Comparison of ENCODE assay signal across 9 mouse cellular contexts in the genomic region with DNA sequence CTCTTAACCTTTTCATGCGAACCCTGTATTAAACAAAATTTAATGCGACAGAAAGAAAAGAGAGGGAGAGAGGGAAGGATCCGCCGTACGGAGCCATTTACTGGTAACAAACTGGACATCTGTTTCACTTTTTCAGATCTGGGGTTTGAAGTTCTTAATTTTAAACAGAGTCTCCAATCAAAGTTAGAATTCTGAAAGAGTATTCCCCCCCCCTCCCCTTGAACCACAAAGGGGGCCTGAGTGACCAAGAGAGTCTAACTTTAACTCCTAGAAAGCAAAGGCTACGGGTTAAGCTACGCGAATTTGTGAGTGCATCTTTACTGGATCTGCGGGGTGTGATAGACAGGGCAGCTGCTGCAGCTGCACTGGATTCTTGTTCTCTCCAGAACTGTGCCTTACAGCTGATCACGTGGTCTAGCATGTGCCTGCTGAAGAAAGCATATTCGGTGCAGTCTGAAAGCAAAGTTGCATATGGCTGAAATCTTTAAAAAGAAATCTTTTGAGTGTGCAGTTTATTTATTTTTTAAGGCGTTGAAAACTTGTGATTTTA. TPM values are rescaled to one million over a fixed set of nuclear protein-coding genes. Genes with fewer than 3 reads are reported as not detected.
DNase-seq lines count a peak whose midpoint lies in the region; ATAC-seq and TF ChIP-seq lines count a peak whose summit lies in the region.
"Had no signal": no experiment of that assay in that cellular context is flagged by ENCODE, and none has a peak within 500 bp of the region (broad histone marks: within the 10 kb centered on the region; RNA-seq: fewer than 3 reads in every experiment).

No protein-coding gene starts in this region.

- H3K27me3 ChIP-seq in heart, postnatal 0 days (ENCODE audit: control insufficient read depth, insufficient read depth, low read length), result peaks cover 74% of the 10 kb centered on the region
- H3K27me3 ChIP-seq in heart, adult 2 months (ENCODE audit: control insufficient read depth, insufficient read depth, low read length), result peaks cover 13% of the 10 kb centered on the region
- H3K27me3 ChIP-seq in embryonic facial prominence, embryonic 11.5 days (ENCODE audit: control insufficient read depth, insufficient read depth, low read length), result peaks cover 53% of the 10 kb centered on the region
- peaks cover 55% of the 10 kb centered on the region for H3K27me3 ChIP-seq in intestine, embryonic 15.5 days (replicated peaks)
- no peaks in the 10 kb centered on the region for H3K27me3 ChIP-seq in myocyte (ENCODE audit: control insufficient read depth, insufficient read depth, insufficient read length)

- intact Hi-C loops in heart, adult 2 months (cut with DNase I), result no loop called here

- no peak for TF ChIP-seq POLR2A in heart, adult 2 months (IDR thresholded peaks at IDR 0.05; ENCODE audit: insufficient read depth, low read depth, low read length)
- TF ChIP-seq POLR2A in myocyte (IDR thresholded peaks at IDR 0.05; ENCODE audit: insufficient read length, low read depth), result no peak

- H3K4me2 ChIP-seq in heart, postnatal 0 days (ENCODE audit: low read depth, low read length), result peak overlapping the region; percentile 40
- peak overlapping the region; percentile 36 for H3K4me2 ChIP-seq in embryonic facial prominence, embryonic 11.5 days (ENCODE audit: low read depth, low read length)
- peak overlapping the region; percentile 30; the same call in 1 of the 2 replicates for H3K4me2 ChIP-seq in intestine, embryonic 15.5 days (replicated peaks)
- H3K4me2 ChIP-seq in myocyte (ENCODE audit: low read depth), result peak overlapping the region; percentile 67

- H3ac ChIP-seq in myocyte (ENCODE audit: control insufficient read depth, insufficient read length), result no peak overlapping the region

- DNase-seq in heart, postnatal 0 days (ENCODE audit: low spot score), result no peak
- DNase-seq in heart, adult 2 months, result no peak
- DNase-seq in embryonic facial prominence, embryonic 11.5 days (ENCODE audit: low spot score), result peak; percentile 70
- no peak for DNase-seq in left cerebral cortex, adult 9 months (ENCODE audit: low spot score in 2 of 2)
- DNase-seq in gastrocnemius, postnatal 4 days (ENCODE audit: low spot score in 2 of 2), result no peak
- DNase-seq in gastrocnemius, adult 18-20 months (ENCODE audit: low spot score), result no peak

- no peak overlapping the region for H3K27ac ChIP-seq in heart, postnatal 0 days (ENCODE audit: low read depth)
- H3K27ac ChIP-seq in heart, adult 2 months, result no peak overlapping the region
- H3K27ac ChIP-seq in embryonic facial prominence, embryonic 11.5 days (replicated peaks; ENCODE audit: low read depth, low read length), result no peak overlapping the region
- no peak overlapping the region for H3K27ac ChIP-seq in intestine, embryonic 15.5 days
- H3K27ac ChIP-seq: layer of hippocampus, adult 2 months had no signal

- H3K79me2 ChIP-seq in heart, adult 2 months (replicated peaks; ENCODE audit: control insufficient read depth, insufficient read depth, low read length), result no peaks in the 10 kb centered on the region
- H3K79me2 ChIP-seq in myocyte (ENCODE audit: control insufficient read depth, insufficient read depth), result no peaks in the 10 kb centered on the region

- 9% methylated on average over 12 of the region's 12 CpGs for WGBS in heart, postnatal 0 days
- WGBS in heart, adult 2 months, result 12% methylated on average over 12 of the region's 12 CpGs
- 3% methylated on average over 12 of the region's 12 CpGs for WGBS in embryonic facial prominence, embryonic 11.5 days
- 9% methylated on average over 12 of the region's 12 CpGs for WGBS in intestine, embryonic 15.5 days

- peak overlapping the region; percentile 30 for H3K4me3 ChIP-seq in heart, postnatal 0 days (ENCODE audit: low read depth, low read length)
- no peak overlapping the region for H3K4me3 ChIP-seq in heart, adult 2 months
- H3K4me3 ChIP-seq in embryonic facial prominence, embryonic 11.5 days (ENCODE audit: low read depth, low read length), result peak overlapping the region; percentile 12; the same call in 1 of the 2 replicates
- H3K4me3 ChIP-seq in intestine, embryonic 15.5 days (replicated peaks), result no peak overlapping the region; the same call in 1 of the 2 replicates
- H3K4me3 ChIP-seq in myocyte, result no peak overlapping the region
- H3K4me3 ChIP-seq: layer of hippocampus, adult 2 months had no signal

- no peak for ATAC-seq in heart, postnatal 0 days (ENCODE audit: insufficient read depth, low read depth)
- ATAC-seq in embryonic facial prominence, embryonic 11.5 days (replicated peaks; ENCODE audit: insufficient number of reproducible peaks, low FRiP score, low TSS enrichment, low read depth), result peak; percentile 84
- ATAC-seq in intestine, embryonic 15.5 days, result peak; percentile 70; the same call in 1 of the 2 replicates

- no peaks in the 10 kb centered on the region for H3K4me1 ChIP-seq in heart, postnatal 0 days (ENCODE audit: control insufficient read depth, insufficient read depth)
- no peaks in the 10 kb centered on the region for H3K4me1 ChIP-seq in heart, adult 2 months (ENCODE audit: control insufficient read depth, insufficient read depth, low read length)
- H3K4me1 ChIP-seq in embryonic facial prominence, embryonic 11.5 days (ENCODE audit: control insufficient read depth, insufficient read depth, low read length), result no peaks in the 10 kb centered on the region
- H3K4me1 ChIP-seq in intestine, embryonic 15.5 days (replicated peaks), result 0 out of 2 replicates have a peak, but pooled peaks cover 5% of the 10 kb centered on the region

- no peak for TF ChIP-seq EP300 in heart, postnatal 0 days (IDR thresholded peaks at IDR 0.05; ENCODE audit: low read depth)
- no peak for TF ChIP-seq EP300 in heart, adult 2 months (IDR thresholded peaks at IDR 0.05; ENCODE audit: insufficient read depth, low read depth, low read length)

- H3K9ac ChIP-seq in heart, postnatal 0 days (replicated peaks; ENCODE audit: low read depth, low read length), result no peak overlapping the region
- no peak overlapping the region for H3K9ac ChIP-seq in heart, adult 2 months (ENCODE audit: low read depth, low read length)
- H3K9ac ChIP-seq in embryonic facial prominence, embryonic 11.5 days (replicated peaks; ENCODE audit: low read length), result no peak overlapping the region
- no peak overlapping the region for H3K9ac ChIP-seq in intestine, embryonic 15.5 days

- 0 out of 2 replicates have a peak, but pooled peaks cover 5% of the 10 kb centered on the region for H3K9me3 ChIP-seq in heart, postnatal 0 days (replicated peaks; ENCODE audit: control insufficient read depth, low read length)
- H3K9me3 ChIP-seq in embryonic facial prominence, embryonic 11.5 days (replicated peaks; ENCODE audit: control insufficient read depth, low read length), result no peaks in the 10 kb centered on the region
- H3K9me3 ChIP-seq in intestine, embryonic 15.5 days, result no peaks in the 10 kb centered on the region

- no peak for TF ChIP-seq CTCF in heart, postnatal 0 days (IDR thresholded peaks at IDR 0.05; ENCODE audit: low read depth)
- TF ChIP-seq CTCF in heart, adult 2 months (IDR thresholded peaks at IDR 0.05), result no peak

- H3K36me3 ChIP-seq in heart, postnatal 0 days (replicated peaks; ENCODE audit: control insufficient read depth, insufficient read depth, low read length), result no peaks in the 10 kb centered on the region
- no peaks in the 10 kb centered on the region for H3K36me3 ChIP-seq in heart, adult 2 months (ENCODE audit: control insufficient read depth, insufficient read depth, low read length)
- H3K36me3 ChIP-seq in embryonic facial prominence, embryonic 11.5 days (replicated peaks; ENCODE audit: control insufficient read depth, insufficient read depth, low read depth, low read length), result no peaks in the 10 kb centered on the region
- no peaks in the 10 kb centered on the region for H3K36me3 ChIP-seq in intestine, embryonic 15.5 days
- H3K36me3 ChIP-seq in myocyte (ENCODE audit: control insufficient read depth, insufficient read depth), result no peaks in the 10 kb centered on the region

TF ChIP-seq in myocyte, 11 proteins besides CTCF, POLR2A, EP300 and RAD21:
- no peak for TF ChIP-seq E2F4 (IDR thresholded peaks at IDR 0.05; ENCODE audit: insufficient read depth)
- TF ChIP-seq TCF12 (IDR thresholded peaks at IDR 0.05; ENCODE audit: insufficient read depth, poor library complexity, severe bottlenecking), result peak; percentile 47
- TF ChIP-seq MYOG (IDR thresholded peaks at IDR 0.05; ENCODE audit: control insufficient read depth in 1 of 3, insufficient read depth in 1 of 3, insufficient read length in 2 of 3, low read depth in 2 of 3), result peak in 1 of 3 experiments; percentile 33
- peak; percentile 19 for TF ChIP-seq TCF3 (IDR thresholded peaks at IDR 0.05; ENCODE audit: insufficient read length, low read depth)
- peak; percentile 92 for TF ChIP-seq USF1 (IDR thresholded peaks at IDR 0.05; ENCODE audit: low read depth)
- no peak for TF ChIP-seq CEBPB (IDR thresholded peaks at IDR 0.05; ENCODE audit: insufficient read depth, poor library complexity, severe bottlenecking)
- TF ChIP-seq MYOD1 (IDR thresholded peaks at IDR 0.05; ENCODE audit: control insufficient read depth in 1 of 3, insufficient read length in 2 of 3, low read depth in 2 of 3), result peak; percentile 69 to 92 (median 90)
TF ChIP-seq in myocyte: peak in this region for 5.

RNA-seq across cellular contexts. Expression of gene Sim1, which starts 16.4 kb away (rescaled TPM):
- not detected in 2 replicates for total RNA-seq in heart, postnatal 0 days (2014; rRNA removed; ENCODE audit: low replicate concordance)
- not detected in 2 replicates for polyA plus RNA-seq in heart, postnatal 0 days (2015; fragmentation: Nextera tagmentation; extraction: Ambion mirVana)
- total RNA-seq in heart, adult 2 months (2021), result not detected
- polyA plus RNA-seq in heart, adult 2 months (2012; rRNA removed), result not detected in 2 replicates
- polyA plus RNA-seq in embryonic facial prominence, embryonic 11.5 days (2014; fragmentation: Nextera tagmentation; extraction: Ambion mirVana), result 0.67 and 1.8 TPM in 2 replicates
- polyA plus RNA-seq in intestine, embryonic 15.5 days (2015; fragmentation: Nextera tagmentation; extraction: Ambion mirVana), result 0.05 TPM in 1 of 2 replicates, not detected in the other
- 0.04 TPM for polyA plus RNA-seq in myocyte (2012; fragmentation: generic; extraction: Trizol)
- total RNA-seq in gastrocnemius, postnatal 4 days (2021), result 1 to 10 TPM; 1.2 to 1.4 TPM
- total RNA-seq in gastrocnemius, adult 18-20 months (2021), result under 1 TPM; 0.17 to 0.50 TPM
- total RNA-seq: layer of hippocampus, adult 2 months had no signal

Comparison
In these comparisons a context has a peak if more than half of its experiments do, and no peak if none do; other contexts are left out.
1. H3K4me3 ChIP-seq: peak in heart, postnatal 0 days (single experiment) and embryonic facial prominence, embryonic 11.5 days (single experiment); none in heart, adult 2 months (single experiment), intestine, embryonic 15.5 days (single experiment) and myocyte (single experiment).
2. Peak in every context shown above with its lines, with median percentiles within 50 percentile points of each other: H3K4me2 ChIP-seq.